Mouse (Mus musculus) embryonic fibroblast, embryonic 13.5 days (primary cell): ENCODE data around the gene Rab42. TPM values are rescaled to one million over a fixed set of nuclear protein-coding genes. Genes with fewer than 3 reads are reported as not detected.
"Not testable (repeated sequence)": the region's sequence is repeated elsewhere in the genome, so short reads cannot be mapped to it uniquely, and the experiment has no call there.

Experiments
- H3K27ac ChIP-seq: 2 replicates; pipeline ENCODE4 v1.5.1; 2012; ENCODE audit warnings: low read length, control low read depth, inconsistent platforms; ENCODE audit not compliant: insufficient read depth
- H3K4me1 ChIP-seq: 2 replicates; pipeline ENCODE4 v1.6.1; 2011; ENCODE audit warnings: low read length; ENCODE audit not compliant: control insufficient read depth, insufficient read depth
- H3K4me3 ChIP-seq: 2 replicates; pipeline ENCODE4 v1.5.1; 2011; ENCODE audit warnings: mild to moderate bottlenecking, control low read depth, low read length; ENCODE audit not compliant: insufficient read depth
- CTCF ChIP-seq: IDR thresholded peaks from 2 replicates; pipeline ENCODE4 v1.5.1; 2011; ENCODE audit warnings: mild to moderate bottlenecking, control low read depth, low read length, moderate library complexity, borderline replicate concordance; ENCODE audit not compliant: insufficient read depth
- POLR2A ChIP-seq: IDR thresholded peaks from 2 replicates; pipeline ENCODE4 v1.6.1; 2011; ENCODE audit warnings: low read depth, mild to moderate bottlenecking, control low read depth, low read length, moderate library complexity
- polyA plus RNA-seq: library from polyadenylated mRNA; stranded (reverse); fragments of >200 nt; gene quantifications from 2 replicates; pipeline ENCODE4 v1.2.4, GENCODE M21; 2011; ENCODE audit warnings: low read depth; ENCODE audit not compliant: missing spikeins, insufficient read length

Rab42 gene
- polyA plus RNA-seq, 1 experiment, result not detected

DNA sequence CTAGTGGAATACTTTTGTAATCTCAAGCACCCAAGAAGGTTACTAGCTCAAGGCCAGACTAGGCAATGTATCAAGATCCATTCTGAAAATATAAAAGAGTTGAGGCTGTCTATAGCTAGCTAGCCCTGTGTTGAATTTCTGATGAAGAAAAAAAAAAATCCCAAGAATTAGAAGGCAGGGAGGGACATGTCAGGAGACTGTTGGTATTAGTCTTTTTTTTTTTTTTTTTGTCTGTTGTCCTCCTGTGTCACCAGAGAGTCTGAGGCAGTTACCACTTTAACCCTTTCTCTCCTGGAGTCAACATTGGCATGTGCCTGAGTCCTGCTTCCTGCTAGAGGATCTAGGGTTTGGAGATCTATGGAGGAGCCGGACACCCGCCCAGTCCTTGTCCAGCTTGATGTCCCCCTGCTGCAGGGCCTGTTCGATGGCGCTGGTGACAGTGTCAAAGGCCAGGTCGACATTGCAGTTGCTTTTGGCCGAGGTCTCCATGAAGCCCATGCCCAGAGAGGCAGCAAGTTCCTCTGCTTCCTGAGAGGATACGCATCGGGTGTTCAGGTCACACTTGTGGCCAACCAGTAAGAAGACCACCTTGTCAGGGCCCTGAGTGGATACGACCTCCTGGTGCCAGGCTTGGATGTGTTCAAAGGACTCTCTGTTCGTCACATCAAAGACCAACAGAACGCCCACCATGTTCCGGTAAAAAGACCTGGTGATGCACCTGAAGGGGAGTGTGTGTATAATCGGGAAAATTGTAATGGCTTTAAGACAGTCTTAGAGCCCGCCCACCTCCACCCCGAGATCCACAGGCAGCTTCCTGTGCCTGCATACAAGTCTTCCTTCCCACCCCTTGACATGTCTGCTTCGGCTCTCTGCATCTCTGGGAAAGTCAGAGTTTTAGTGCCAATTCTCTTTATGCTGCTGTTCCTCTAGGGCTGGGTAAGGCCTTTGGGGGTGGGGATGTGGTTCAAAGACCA, 933 bp downstream of the Rab42 start:
- Histone ChIP-seq H3K4me3 (peak overlapping the region; percentile 30), H3K27ac (no peak overlapping the region), H3K4me1 (no peaks in the 10 kb centered on the region)
- TF ChIP-seq POLR2A (0 out of 2 replicates have a peak, but pooled peaks have one; percentile 32), CTCF (no peak)

DNA sequence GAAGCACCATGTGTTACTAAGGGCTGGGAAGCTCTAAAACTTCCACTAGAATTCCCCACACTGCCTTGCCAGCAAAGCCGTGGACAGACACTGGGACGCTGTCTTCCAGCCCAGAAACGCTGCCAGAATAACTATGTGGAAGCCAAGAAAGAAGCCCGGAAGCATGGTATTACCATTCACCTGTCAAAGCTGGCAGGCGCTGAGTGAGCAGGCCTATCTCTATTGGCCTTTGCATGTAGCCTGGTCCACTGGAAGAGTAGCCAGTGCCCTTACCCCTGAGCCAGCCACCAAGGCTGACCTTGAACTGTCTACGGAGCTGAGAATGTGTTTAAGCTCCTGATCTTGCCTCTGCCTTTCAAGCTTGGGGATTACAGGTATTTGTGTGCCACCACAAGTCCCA, 1.7 kb downstream of the Rab42 start:
- H3K4me3 ChIP-seq, result no peak overlapping the region
- TF ChIP-seq CTCF, result no peak
- no peak for TF ChIP-seq POLR2A
- H3K4me1 ChIP-seq, result no peaks in the 10 kb centered on the region
- no peak overlapping the region for H3K27ac ChIP-seq

DNA sequence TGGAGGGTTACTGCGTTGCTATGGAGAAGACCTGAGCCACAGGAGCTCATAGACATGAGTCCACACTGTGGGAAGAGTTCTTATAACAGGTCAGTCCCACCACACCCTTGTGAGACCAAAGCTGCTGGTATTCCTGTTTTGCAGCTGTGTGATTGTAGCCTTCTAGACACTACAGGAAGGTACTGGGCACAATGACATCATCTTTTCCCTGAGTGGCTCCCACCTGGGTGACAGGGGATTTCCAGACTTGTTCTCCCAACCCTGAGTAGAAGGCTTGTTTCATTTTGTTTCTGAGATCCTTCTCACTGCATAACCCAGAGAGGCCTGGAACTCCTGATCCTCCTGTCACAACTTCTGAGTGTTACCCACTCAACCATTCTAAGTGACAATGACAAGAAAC, 3.3 kb downstream of the Rab42 start:
- Histone ChIP-seq H3K4me3 (no peak overlapping the region), H3K4me1 (no peaks in the 10 kb centered on the region), H3K27ac (no peak overlapping the region)
- TF ChIP-seq POLR2A (no peak), CTCF (no peak)

DNA sequence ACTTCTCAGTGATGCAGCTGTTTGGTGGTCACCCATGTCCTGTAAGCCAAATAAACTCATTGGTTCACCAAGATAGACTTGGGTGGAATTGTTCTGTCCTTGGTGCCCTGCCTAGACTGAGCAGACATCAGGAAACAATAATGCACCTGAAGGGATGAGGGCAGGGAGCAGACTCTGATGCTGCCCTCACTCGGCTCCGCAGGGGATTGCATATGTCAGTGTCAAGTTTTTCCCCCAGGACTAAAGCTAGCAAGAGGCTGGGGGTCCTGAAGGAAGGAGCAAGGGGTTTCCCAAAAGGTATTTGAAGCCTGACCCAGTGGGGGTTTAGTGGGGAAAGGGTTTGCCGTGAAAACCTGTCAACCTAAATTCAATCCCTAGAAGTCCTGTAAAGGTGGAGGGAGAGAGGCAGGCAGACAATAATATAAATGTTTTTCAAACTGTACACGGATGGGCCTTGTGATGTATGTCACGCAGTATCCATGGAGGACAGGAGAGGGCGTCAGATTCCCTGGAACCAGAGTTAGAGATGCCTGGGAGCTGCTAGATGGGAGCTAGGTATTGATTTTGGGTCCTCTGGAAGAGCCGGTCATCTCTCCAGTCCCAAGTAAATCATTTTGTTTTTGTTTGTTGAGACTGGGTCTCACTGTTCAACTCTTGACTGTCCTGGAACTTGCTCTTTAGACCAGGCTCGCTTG, 7.3 kb downstream of the Rab42 start:
- TF ChIP-seq CTCF, result 0 out of 2 replicates have a peak, but pooled peaks have one; percentile 4
- TF ChIP-seq POLR2A, result no peak
- Histone ChIP-seq H3K27ac (no peak overlapping the region), H3K4me1 (no peaks in the 10 kb centered on the region), H3K4me3 (no peak overlapping the region)

DNA sequence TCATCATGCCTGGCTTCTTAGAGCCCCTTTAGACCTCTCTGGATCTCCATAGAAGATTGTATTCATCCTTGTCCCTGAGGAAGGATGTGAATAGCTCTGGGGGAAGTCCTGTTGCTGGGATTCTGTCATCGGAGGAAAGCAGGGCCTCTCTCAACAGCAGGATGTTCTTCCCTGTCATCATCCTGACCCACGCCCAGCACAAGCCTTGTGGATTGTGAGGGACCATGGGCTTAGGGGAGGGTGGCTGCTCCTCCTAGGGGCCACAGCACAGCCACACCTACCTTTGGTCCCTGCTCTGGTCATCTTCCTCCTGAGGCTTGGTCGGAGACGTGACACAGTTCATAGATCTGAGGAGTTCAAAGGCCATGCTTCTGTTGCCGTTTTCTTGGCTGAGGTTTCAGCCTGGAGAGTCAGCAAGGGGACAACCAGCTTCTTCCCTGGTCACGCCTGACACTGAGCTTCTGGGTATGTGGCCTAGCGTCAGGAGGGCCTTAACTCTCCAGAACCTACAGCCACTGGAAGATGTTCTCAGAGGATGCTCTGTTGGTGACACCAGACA, 9.4 kb downstream of the Rab42 start:
- TF ChIP-seq CTCF (no peak), POLR2A (no peak)
- Histone ChIP-seq H3K4me1 (no peaks in the 10 kb centered on the region), H3K27ac (no peak overlapping the region), H3K4me3 (no peak overlapping the region)

DNA sequence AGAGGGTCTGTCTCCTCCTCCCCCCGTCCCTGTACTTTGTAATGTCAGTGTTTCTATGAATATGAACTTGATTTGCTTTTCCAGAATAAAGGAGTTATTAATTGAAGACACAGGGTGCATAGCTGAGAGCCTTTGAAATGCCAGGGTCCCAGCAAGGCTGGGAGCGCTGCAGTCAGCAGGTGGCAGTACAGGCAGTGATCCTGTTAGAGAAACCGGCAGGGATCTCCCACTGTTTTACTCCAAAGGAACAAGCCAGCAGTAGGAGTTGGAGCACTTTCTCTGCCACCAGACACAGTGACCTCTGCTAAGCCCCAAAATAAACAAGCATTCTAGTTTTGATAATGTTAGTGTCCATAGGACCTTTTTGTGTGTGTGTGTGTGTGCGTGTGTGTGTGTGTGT, 10.2 kb downstream of the Rab42 start:
- H3K4me1 ChIP-seq, result no peaks in the 10 kb centered on the region
- H3K27ac ChIP-seq, result no peak overlapping the region
- H3K4me3 ChIP-seq, result no peak overlapping the region
- TF ChIP-seq POLR2A (no peak), CTCF (peak; percentile 54; the same call in 1 of the 2 replicates)

DNA sequence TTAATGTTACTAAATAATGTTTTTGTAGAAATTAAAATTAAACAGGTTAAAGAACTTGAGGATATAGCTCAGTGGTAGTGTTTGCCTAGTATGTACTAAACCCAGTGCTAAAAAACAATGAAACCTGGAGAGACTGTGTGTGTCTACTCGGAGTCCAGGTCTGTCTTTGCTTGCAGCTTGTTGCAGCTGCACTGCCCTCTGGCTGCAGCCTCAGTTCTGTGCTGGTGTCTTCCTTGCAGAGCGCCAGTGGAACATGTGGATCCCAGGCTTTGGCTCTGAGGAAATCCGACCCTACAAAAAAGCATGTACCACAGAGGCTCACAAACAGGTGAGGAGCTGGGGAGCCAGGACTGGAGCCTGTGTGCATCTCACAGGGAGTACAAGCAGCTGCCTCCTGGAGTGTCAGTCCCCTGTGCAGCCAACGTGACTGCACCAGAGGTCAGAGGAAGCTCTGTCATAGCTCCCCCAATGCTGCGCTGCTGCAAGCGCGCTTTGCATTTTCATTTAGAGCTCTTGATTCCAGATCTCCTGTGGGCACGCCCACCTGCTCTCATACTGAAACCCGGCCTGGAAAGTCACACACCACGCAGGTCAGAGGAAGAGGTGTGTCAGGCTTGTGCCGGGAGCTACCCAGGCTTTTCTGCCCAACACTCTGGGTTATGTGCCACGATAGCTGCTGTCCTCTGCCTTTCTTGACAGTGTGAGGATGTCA, 11.4 kb downstream of the Rab42 start:
- Histone ChIP-seq H3K4me1 (no peaks in the 10 kb centered on the region), H3K27ac (no peak overlapping the region), H3K4me3 (no peak overlapping the region)
- no peak for TF ChIP-seq POLR2A
- peak; percentile 53; the same call in 1 of the 2 replicates for TF ChIP-seq CTCF

DNA sequence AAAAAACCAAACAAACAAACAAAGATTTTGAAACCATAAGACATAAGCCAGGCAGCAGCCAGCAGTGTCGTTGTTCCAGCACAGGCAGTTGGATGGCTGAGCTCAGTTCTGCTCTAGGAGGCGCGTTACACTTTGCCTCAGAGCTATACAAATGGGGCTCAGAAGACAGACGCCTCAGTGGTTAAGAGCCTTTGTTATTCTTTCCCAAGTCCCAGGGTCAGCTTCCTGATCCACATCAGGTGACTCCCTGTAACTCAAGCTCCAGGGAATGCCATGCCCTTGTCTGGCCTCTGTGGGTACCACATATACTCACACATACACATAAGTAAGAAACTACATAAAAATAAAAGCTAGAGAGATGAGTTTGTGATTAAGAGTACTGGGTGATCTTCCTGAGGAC, 12.1 kb downstream of the Rab42 start:
- TF ChIP-seq CTCF, result no peak
- TF ChIP-seq POLR2A, result no peak
- Histone ChIP-seq H3K4me1 (no peaks in the 10 kb centered on the region), H3K27ac (no peak overlapping the region), H3K4me3 (no peak overlapping the region)

DNA sequence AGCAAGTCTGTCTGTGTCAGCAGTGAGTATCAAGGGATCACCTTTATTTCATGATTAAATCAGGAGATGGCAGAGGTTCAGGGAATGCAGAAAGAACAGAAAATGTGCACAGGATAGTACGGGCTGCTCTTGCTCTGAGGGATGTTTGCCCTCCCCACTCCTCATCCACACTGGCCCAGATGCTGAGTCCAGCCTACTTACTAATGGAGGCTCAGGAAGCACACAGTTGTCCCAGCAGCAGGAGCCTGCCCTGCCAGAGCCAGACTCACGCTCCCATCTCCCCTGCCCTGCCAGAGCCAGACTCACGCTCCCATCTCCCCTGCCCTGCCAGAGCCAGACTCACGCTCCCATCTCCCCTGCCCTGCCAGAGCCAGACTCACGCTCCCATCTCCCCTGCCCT, 14.3 kb downstream of the Rab42 start:
- not testable (repeated sequence) for H3K27ac ChIP-seq, H3K4me1 ChIP-seq, H3K4me3 ChIP-seq

DNA sequence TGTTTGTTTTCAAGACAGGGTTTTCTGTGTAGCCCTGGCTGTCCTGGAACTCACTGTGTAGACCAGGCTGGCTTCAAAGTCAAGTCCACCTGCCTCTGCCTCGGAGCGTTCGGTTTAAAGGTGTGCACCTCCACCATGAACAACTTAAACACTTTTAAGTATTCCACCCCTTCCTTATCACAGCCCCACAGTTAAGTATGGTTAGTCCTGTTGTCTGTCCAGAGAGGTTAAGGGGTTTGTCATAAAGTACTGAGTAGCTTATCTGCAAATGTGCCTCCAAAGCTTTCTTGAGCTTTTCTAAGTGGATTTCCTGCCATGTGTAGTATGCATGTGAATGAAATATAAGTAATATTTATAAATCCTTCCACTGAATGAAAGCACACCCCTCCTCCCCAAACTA, 27.2 kb downstream of the Rab42 start:
- peak overlapping the region; percentile 18; the same call in 1 of the 2 replicates for H3K4me3 ChIP-seq
- TF ChIP-seq POLR2A (no peak), CTCF (no peak)
- H3K4me1 ChIP-seq, result no peaks in the 10 kb centered on the region
- no peak overlapping the region for H3K27ac ChIP-seq
